Mouse (Mus musculus) neural tube, embryonic 15.5 days (tissue): ENCODE measurements around the gene Vegfa. TPM values are rescaled to one million over a fixed set of nuclear protein-coding genes. Genes with fewer than 3 reads are reported as not detected.
A peak's percentile ranks its signal among the peaks of the same experiment; 100 is the strongest.

Experiments used
- ATAC-seq: fragments of 200-750 bp; cut with Nextera tagmentation; 2 replicates; pipeline ENCODE4 v1.8.0; 2017; ENCODE audit warnings: mild to moderate bottlenecking, moderate TSS enrichment, moderate library complexity; ENCODE audit not compliant: low FRiP score
- H3K27ac ChIP-seq: fragments of 300-500 bp; sonication (generic); replicated peaks from 2 replicates; pipeline ENCODE4 v1.5.1; 2015; ENCODE audit warnings: mild to moderate bottlenecking, inconsistent platforms
- H3K27me3 ChIP-seq: fragments of 300-500 bp; sonication (generic); replicated peaks from 2 replicates; pipeline ENCODE4 v1.6.1; 2015; ENCODE audit warnings: inconsistent platforms
- H3K36me3 ChIP-seq: fragments of 300-500 bp; sonication (generic); 2 replicates; pipeline ENCODE4 v1.6.1; 2015; ENCODE audit warnings: inconsistent platforms
- H3K4me1 ChIP-seq: fragments of 300-500 bp; sonication (generic); 2 replicates; pipeline ENCODE4 v1.6.1; 2015; ENCODE audit warnings: inconsistent platforms
- H3K4me2 ChIP-seq: fragments of 300-500 bp; sonication (generic); 2 replicates; pipeline ENCODE4 v1.6.1; 2015; ENCODE audit warnings: inconsistent platforms, mild to moderate bottlenecking, moderate library complexity
- H3K4me3 ChIP-seq: fragments of 300-500 bp; sonication (generic); replicated peaks from 2 replicates; pipeline ENCODE4 v1.5.1; 2015; ENCODE audit warnings: mild to moderate bottlenecking, inconsistent platforms
- H3K9ac ChIP-seq: fragments of 300-500 bp; sonication (generic); replicated peaks from 2 replicates; pipeline ENCODE4 v1.6.1; 2015; ENCODE audit warnings: mild to moderate bottlenecking, inconsistent platforms
- H3K9me3 ChIP-seq: fragments of 300-500 bp; sonication (generic); replicated peaks from 2 replicates; pipeline ENCODE4 v1.6.1; 2016; ENCODE audit warnings: inconsistent platforms
- WGBS: fragments of 180-500 bp; shearing (Covaris S2); methylation state at CpG from one replicate; pipeline ENCODE4 v1.1.7; 2015; ENCODE audit warnings: mixed read lengths; 5-methylcytosine and 5-hydroxymethylcytosine counted together
- polyA plus RNA-seq: library from polyadenylated mRNA; unstranded; fragments of >200 nt; fragmentation: Nextera tagmentation; extraction: Ambion mirVana; gene quantifications from 2 replicates; pipeline ENCODE4 v1.2.1, GENCODE M21; 2015

Vegfa gene
- polyA plus RNA-seq, 1 experiment from 2014 or later: 4.8 TPM

GRCm38 (mm10) chr17:46031621-46032211 lies 453 bp downstream of the Vegfa start:
- ATAC-seq: no peak
- Histone ChIP-seq H3K4me1 (peaks cover 57% of the 10 kb centered on the region), H3K4me3 (peak overlapping the region; percentile 79), H3K27ac (peak overlapping the region; percentile 88), H3K9me3 (no peaks in the 10 kb centered on the region), H3K4me2 (peak overlapping the region; percentile 91), H3K9ac (peak overlapping the region; percentile 72), H3K36me3 (no peaks in the 10 kb centered on the region), H3K27me3 (0 out of 2 replicates have a peak, but pooled peaks cover 4% of the 10 kb centered on the region)
- under 1% methylated on average over 50 of the region's 50 CpGs for WGBS

- WGBS: under 1% methylated on average over 84 of the region's 92 CpGs
- H3K9ac ChIP-seq: peak overlapping the region; percentile 72
- H3K9me3 ChIP-seq: no peaks in the 10 kb centered on the region
- peaks cover 65% of the 10 kb centered on the region for H3K4me1 ChIP-seq
- H3K27ac ChIP-seq: peak overlapping the region; percentile 88
- no peaks in the 10 kb centered on the region for H3K36me3 ChIP-seq
- peak overlapping the region; percentile 91 for H3K4me2 ChIP-seq
- peak; percentile 67 for ATAC-seq
- H3K4me3 ChIP-seq: peak overlapping the region; percentile 79
- 0 out of 2 replicates have a peak, but pooled peaks cover 4% of the 10 kb centered on the region for H3K27me3 ChIP-seq
Observed at GRCm38 (mm10) chr17:46030731-46031620, 1.2 kb downstream of the Vegfa start.

GRCm38 (mm10) chr17:46030323-46030730 lies 1.8 kb downstream of the Vegfa start:
- Histone ChIP-seq H3K4me2 (peak overlapping the region; percentile 91), H3K27ac (peak overlapping the region; percentile 88), H3K9ac (peak overlapping the region; percentile 72), H3K36me3 (no peaks in the 10 kb centered on the region), H3K27me3 (0 out of 2 replicates have a peak, but pooled peaks cover 4% of the 10 kb centered on the region), H3K4me1 (peaks cover 66% of the 10 kb centered on the region), H3K4me3 (peak overlapping the region; percentile 79), H3K9me3 (no peaks in the 10 kb centered on the region)
- 1% methylated on average over 34 of the region's 43 CpGs for WGBS
- peak; percentile 42 for ATAC-seq

GRCm38 (mm10) chr17:46029554-46030207 lies 2.5 kb downstream of the Vegfa start:
- H3K4me2 ChIP-seq: peak overlapping the region; percentile 91
- H3K9ac ChIP-seq: peak overlapping the region; percentile 72
- H3K27ac ChIP-seq: peak overlapping the region; percentile 88; the same call in 1 of the 2 replicates
- peaks cover 66% of the 10 kb centered on the region for H3K4me1 ChIP-seq
- H3K4me3 ChIP-seq: peak overlapping the region; percentile 79
- whole genome bisulfite sequencing: 13% methylated on average over 7 of the region's 7 CpGs
- no peaks in the 10 kb centered on the region for H3K9me3 ChIP-seq
- H3K36me3 ChIP-seq: peaks cover 5% of the 10 kb centered on the region; the same call in 1 of the 2 replicates
- 0 out of 2 replicates have a peak, but pooled peaks cover under 1% of the 10 kb centered on the region for H3K27me3 ChIP-seq
- ATAC-seq: no peak

GRCm38 (mm10) chr17:46029052-46029553 lies 3.1 kb downstream of the Vegfa start:
- Histone ChIP-seq H3K27ac (peak overlapping the region; percentile 88; the same call in 1 of the 2 replicates), H3K4me3 (peak overlapping the region; percentile 79), H3K9ac (peak overlapping the region; percentile 72), H3K27me3 (no peaks in the 10 kb centered on the region), H3K9me3 (no peaks in the 10 kb centered on the region), H3K4me1 (peaks cover 66% of the 10 kb centered on the region), H3K36me3 (peaks cover 11% of the 10 kb centered on the region), H3K4me2 (peak overlapping the region; percentile 91)
- 47% methylated on average over 2 of the region's 2 CpGs for WGBS
- no peak for ATAC-seq

GRCm38 (mm10) chr17:46028210-46029051 lies 3.7 kb downstream of the Vegfa start:
- 38% methylated on average over 15 of the region's 15 CpGs for WGBS
- no peaks in the 10 kb centered on the region for H3K27me3 ChIP-seq

GRCm38 (mm10) chr17:46027066-46027917 lies 4.9 kb downstream of the Vegfa start:
- Histone ChIP-seq H3K27ac (peak overlapping the region; percentile 78), H3K9me3 (no peaks in the 10 kb centered on the region), H3K4me1 (peaks cover 51% of the 10 kb centered on the region), H3K4me3 (peak overlapping the region; percentile 79), H3K4me2 (peak overlapping the region; percentile 91), H3K36me3 (peaks cover 27% of the 10 kb centered on the region), H3K9ac (peak overlapping the region; percentile 31), H3K27me3 (no peaks in the 10 kb centered on the region)
- 10% methylated on average over 16 of the region's 16 CpGs for WGBS
- peak; percentile 19; the same call in 1 of the 2 replicates for ATAC-seq

More at GRCm38 (mm10) chr17:46028210-46029051, 3.7 kb downstream of the Vegfa start:
- Histone ChIP-seq H3K9me3 (no peaks in the 10 kb centered on the region), H3K4me1 (peaks cover 61% of the 10 kb centered on the region), H3K27ac (peak overlapping the region; percentile 78; the same call in 1 of the 2 replicates), H3K36me3 (peaks cover 17% of the 10 kb centered on the region), H3K4me3 (peak overlapping the region; percentile 79), H3K4me2 (peak overlapping the region; percentile 91), H3K9ac (peak overlapping the region; percentile 72)
- ATAC-seq: no peak

- Histone ChIP-seq H3K9ac (no peak overlapping the region), H3K4me2 (peak overlapping the region; percentile 91; the same call in 1 of the 2 replicates), H3K27me3 (no peaks in the 10 kb centered on the region), H3K36me3 (peaks cover 39% of the 10 kb centered on the region), H3K4me1 (peaks cover 44% of the 10 kb centered on the region), H3K4me3 (no peak overlapping the region), H3K27ac (no peak overlapping the region), H3K9me3 (no peaks in the 10 kb centered on the region)
- ATAC-seq: no peak
- WGBS: 92% methylated on average over 11 of the region's 11 CpGs
Observed at GRCm38 (mm10) chr17:46025927-46026668, 6.1 kb downstream of the Vegfa start.

GRCm38 (mm10) chr17:46025207-46025606 lies 7.0 kb downstream of the Vegfa start:
- Histone ChIP-seq H3K27me3 (no peaks in the 10 kb centered on the region), H3K36me3 (peaks cover 48% of the 10 kb centered on the region), H3K4me3 (no peak overlapping the region), H3K9me3 (no peaks in the 10 kb centered on the region), H3K4me1 (peaks cover 44% of the 10 kb centered on the region), H3K9ac (no peak overlapping the region), H3K4me2 (no peak overlapping the region), H3K27ac (no peak overlapping the region)
- ATAC-seq: no peak
- WGBS: 96% methylated on average over 15 of the region's 15 CpGs
